Mouse (Mus musculus): ENCODE results near the gene B2m. TPM values are rescaled to one million over a fixed set of nuclear protein-coding genes. Genes with fewer than 3 reads are reported as not detected.

Gene B2m
- total and polyA plus RNA-seq, 2 experiments from 2014 or later, result 90.7 to 152 TPM

- H3K27ac ChIP-seq (ENCODE audit: low read depth, low read length), result no peak overlapping the region
- 87% methylated on average over 4 of the region's 4 CpGs for WGBS
- H3K27me3 ChIP-seq (ENCODE audit: insufficient read depth, low read length), result no peaks in the 10 kb centered on the region
- no peak overlapping the region for H3K4me2 ChIP-seq (ENCODE audit: low read depth)
- no peak overlapping the region for H3K4me3 ChIP-seq (ENCODE audit: low read depth, low read length)
- no peaks in the 10 kb centered on the region for H3K4me1 ChIP-seq (ENCODE audit: insufficient read depth)
- H3K9me3 ChIP-seq (ENCODE audit: low read length), result no peaks in the 10 kb centered on the region
- ATAC-seq (no peak), DNase-seq (no peak)
- no peak overlapping the region for H3K9ac ChIP-seq
- no peaks in the 10 kb centered on the region for H3K36me3 ChIP-seq (ENCODE audit: insufficient read depth)
- TF ChIP-seq CTCF (IDR thresholded peaks at IDR 0.05; ENCODE audit: low read depth), result no peak
Observed at GRCm38 (mm10) chr2:122156051-122156700, 8.7 kb downstream of the B2m start.

- H3K4me2 ChIP-seq (ENCODE audit: low read depth), result no peak overlapping the region
- no peaks in the 10 kb centered on the region for H3K4me1 ChIP-seq (ENCODE audit: insufficient read depth)
- H3K9me3 ChIP-seq (ENCODE audit: low read length), result no peaks in the 10 kb centered on the region
- H3K27ac ChIP-seq (ENCODE audit: low read depth, low read length), result no peak overlapping the region
- no peak for TF ChIP-seq CTCF (IDR thresholded peaks at IDR 0.05; ENCODE audit: low read depth)
- no peak for ATAC-seq
- no peaks in the 10 kb centered on the region for H3K27me3 ChIP-seq (ENCODE audit: insufficient read depth, low read length)
- no peak overlapping the region for H3K4me3 ChIP-seq (ENCODE audit: low read depth, low read length)
- H3K36me3 ChIP-seq (ENCODE audit: insufficient read depth), result no peaks in the 10 kb centered on the region
- no peak for DNase-seq
- no peak overlapping the region for H3K9ac ChIP-seq
Observed at GRCm38 (mm10) chr2:122157561-122157960, 10.1 kb downstream of the B2m start.

- no peak overlapping the region for H3K27ac ChIP-seq (ENCODE audit: low read depth, low read length)
- no peaks in the 10 kb centered on the region for H3K9me3 ChIP-seq (ENCODE audit: low read length)
- no peak for TF ChIP-seq CTCF (IDR thresholded peaks at IDR 0.05; ENCODE audit: low read depth)
- no peaks in the 10 kb centered on the region for H3K27me3 ChIP-seq (ENCODE audit: insufficient read depth, low read length)
- no peaks in the 10 kb centered on the region for H3K36me3 ChIP-seq (ENCODE audit: insufficient read depth)
- no peak overlapping the region for H3K4me3 ChIP-seq (ENCODE audit: low read depth, low read length)
- DNase-seq, result no peak
- H3K4me1 ChIP-seq (ENCODE audit: insufficient read depth), result no peaks in the 10 kb centered on the region
- no peak overlapping the region for H3K9ac ChIP-seq
- WGBS, result 40% methylated on average over 6 of the region's 6 CpGs
- no peak overlapping the region for H3K4me2 ChIP-seq (ENCODE audit: low read depth)
- ATAC-seq, result no peak
Observed at GRCm38 (mm10) chr2:122158362-122158802, 10.9 kb downstream of the B2m start.

- no peaks in the 10 kb centered on the region for H3K9me3 ChIP-seq (ENCODE audit: low read length)
- no peak overlapping the region for H3K4me3 ChIP-seq (ENCODE audit: low read depth, low read length)
- H3K9ac ChIP-seq, result no peak overlapping the region
- no peaks in the 10 kb centered on the region for H3K36me3 ChIP-seq (ENCODE audit: insufficient read depth)
- no peaks in the 10 kb centered on the region for H3K27me3 ChIP-seq (ENCODE audit: insufficient read depth, low read length)
- no peak for DNase-seq
- no peak for TF ChIP-seq CTCF (IDR thresholded peaks at IDR 0.05; ENCODE audit: low read depth)
- no peak overlapping the region for H3K27ac ChIP-seq (ENCODE audit: low read depth, low read length)
- 85% methylated on average over 6 of the region's 6 CpGs for WGBS
- H3K4me1 ChIP-seq (ENCODE audit: insufficient read depth), result no peaks in the 10 kb centered on the region
- ATAC-seq, result no peak
- H3K4me2 ChIP-seq (ENCODE audit: low read depth), result no peak overlapping the region
Observed at GRCm38 (mm10) chr2:122159667-122160066, 12.2 kb downstream of the B2m start.

DNA sequence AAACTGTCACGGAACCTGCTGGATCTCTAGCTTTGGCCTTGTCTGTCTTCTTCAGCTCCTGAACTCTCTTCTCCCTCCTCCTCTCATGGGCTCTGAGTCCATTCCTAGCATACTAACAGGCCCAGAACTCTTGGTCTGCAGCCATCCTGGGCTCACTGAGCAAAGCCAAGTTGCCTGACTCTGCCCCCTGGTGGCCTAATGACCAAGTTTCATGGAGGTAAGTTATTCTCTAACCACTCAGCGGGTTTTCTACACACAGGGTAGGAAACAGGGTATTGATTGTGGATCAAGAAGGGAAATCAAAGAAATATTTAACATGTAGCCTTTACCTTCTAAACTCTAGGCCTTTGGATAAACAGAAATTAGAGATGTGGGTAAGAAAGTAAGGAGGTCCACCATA is 13.2 kb downstream of the B2m start, which contains the start of gene Trim69:
Gene Trim69, plus strand, starts transcription at position 21 of the 400 bp plus-strand sequence.
- H3K9ac ChIP-seq, result no peak within 1 kb of the TSS
- peak; percentile 75 for TF ChIP-seq CTCF (IDR thresholded peaks at IDR 0.05; ENCODE audit: low read depth)
- H3K4me1 ChIP-seq (ENCODE audit: insufficient read depth), result no peaks in the 10 kb centered on the region
- H3K27me3 ChIP-seq (ENCODE audit: insufficient read depth, low read length), result no peaks in the 10 kb centered on the region
- no peak within 1 kb of the TSS for H3K27ac ChIP-seq (ENCODE audit: low read depth, low read length)
- 45% methylated on average over 2 of the region's 2 CpGs for WGBS
- no peak within 1 kb of the TSS for H3K4me2 ChIP-seq (ENCODE audit: low read depth)
- ATAC-seq, result peak; percentile 72
- no peaks in the 10 kb centered on the region for H3K36me3 ChIP-seq (ENCODE audit: insufficient read depth)
- no peak within 1 kb of the TSS for H3K4me3 ChIP-seq (ENCODE audit: low read depth, low read length)
- no peaks in the 10 kb centered on the region for H3K9me3 ChIP-seq (ENCODE audit: low read length)
- DNase-seq, result peak; percentile 76

DNA sequence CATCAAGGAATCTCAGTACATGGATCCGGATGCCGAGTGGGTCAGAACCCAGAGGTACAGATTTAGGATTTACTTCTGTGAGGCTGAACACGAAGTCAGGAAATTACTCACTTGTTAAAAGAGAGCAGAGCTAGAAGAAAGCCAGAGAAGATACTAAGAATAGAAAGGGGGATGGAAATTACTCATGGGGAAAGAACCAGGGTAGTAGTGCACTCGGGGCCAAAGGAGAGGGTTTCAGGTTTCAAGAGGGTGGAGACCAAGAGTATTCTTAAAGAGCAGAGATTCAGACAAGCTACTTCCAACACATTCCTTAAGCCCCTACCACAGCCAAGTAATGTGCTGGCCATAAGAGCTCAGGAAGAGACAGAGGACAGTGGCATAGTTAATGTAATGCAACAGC is 14.1 kb downstream of the B2m start:
- no peaks in the 10 kb centered on the region for H3K36me3 ChIP-seq (ENCODE audit: insufficient read depth)
- no peak overlapping the region for H3K4me2 ChIP-seq (ENCODE audit: low read depth)
- DNase-seq (no peak), ATAC-seq (no peak)
- no peaks in the 10 kb centered on the region for H3K4me1 ChIP-seq (ENCODE audit: insufficient read depth)
- H3K4me3 ChIP-seq (ENCODE audit: low read depth, low read length), result no peak overlapping the region
- WGBS, result 40% methylated on average over 4 of the region's 4 CpGs
- no peak overlapping the region for H3K9ac ChIP-seq
- TF ChIP-seq CTCF (IDR thresholded peaks at IDR 0.05; ENCODE audit: low read depth), result no peak
- H3K27ac ChIP-seq (ENCODE audit: low read depth, low read length), result no peak overlapping the region
- H3K9me3 ChIP-seq (ENCODE audit: low read length), result no peaks in the 10 kb centered on the region
- no peaks in the 10 kb centered on the region for H3K27me3 ChIP-seq (ENCODE audit: insufficient read depth, low read length)

DNA sequence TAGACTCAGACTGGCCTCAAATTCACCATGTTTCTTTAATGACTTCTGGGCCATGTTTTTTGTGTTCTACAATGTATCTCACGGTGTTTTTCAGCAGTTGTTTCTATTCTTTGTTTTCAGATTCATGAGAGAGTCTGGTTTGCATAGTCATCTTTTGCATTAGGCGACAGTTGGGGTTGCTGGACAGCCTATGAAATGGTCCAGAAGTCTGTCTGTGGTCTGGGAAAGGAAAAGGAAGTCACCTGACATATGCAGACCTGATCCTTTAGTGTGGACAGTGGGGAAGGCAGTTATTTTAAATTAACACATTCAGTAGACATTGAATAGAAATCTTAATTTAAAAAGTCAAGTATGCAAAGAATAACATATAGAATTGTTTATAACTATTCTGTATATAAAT is 15.0 kb downstream of the B2m start:
- no peak overlapping the region for H3K27ac ChIP-seq (ENCODE audit: low read depth, low read length)
- no peaks in the 10 kb centered on the region for H3K27me3 ChIP-seq (ENCODE audit: insufficient read depth, low read length)
- no peak for ATAC-seq
- no peaks in the 10 kb centered on the region for H3K36me3 ChIP-seq (ENCODE audit: insufficient read depth)
- no peak overlapping the region for H3K9ac ChIP-seq
- TF ChIP-seq CTCF (IDR thresholded peaks at IDR 0.05; ENCODE audit: low read depth), result no peak
- no peak overlapping the region for H3K4me3 ChIP-seq (ENCODE audit: low read depth, low read length)
- 80% methylated on average over 2 of the region's 2 CpGs for WGBS
- H3K4me1 ChIP-seq (ENCODE audit: insufficient read depth), result no peaks in the 10 kb centered on the region
- no peak overlapping the region for H3K4me2 ChIP-seq (ENCODE audit: low read depth)
- no peaks in the 10 kb centered on the region for H3K9me3 ChIP-seq (ENCODE audit: low read length)
- DNase-seq, result no peak

All from forebrain, postnatal 0 days (tissue).